20 mouse cellular contexts compared by ENCODE assay signal in the genomic region with DNA sequence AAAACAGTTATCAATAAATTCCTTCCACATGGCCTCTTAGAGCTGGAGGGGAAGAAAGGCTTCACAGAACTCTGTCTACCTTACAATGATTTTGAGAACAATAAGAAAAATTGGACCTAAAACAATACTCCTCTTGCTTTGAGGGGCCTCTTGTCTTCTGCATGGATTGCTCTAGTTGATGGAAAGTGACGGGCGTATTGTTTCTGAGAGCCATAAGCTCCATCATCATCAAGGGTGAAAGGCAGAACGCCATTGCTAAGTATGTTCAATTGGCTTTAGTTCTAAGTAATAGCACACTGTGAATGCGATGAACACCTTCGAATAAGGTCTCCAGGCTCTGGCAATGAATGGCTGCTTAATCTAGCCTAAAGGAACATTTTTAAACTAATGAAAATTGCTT.
DNase-seq lines count a peak whose midpoint lies in the region; ATAC-seq and TF ChIP-seq lines count a peak whose summit lies in the region.
"Had no signal": no experiment of that assay in that cellular context is flagged by ENCODE, and none has a peak within 500 bp of the region (broad histone marks: within the 10 kb centered on the region; RNA-seq: fewer than 3 reads in every experiment).

No protein-coding gene starts in this region.

- ATAC-seq in embryonic facial prominence, embryonic 14.5 days (ENCODE audit: low read depth) = no peak
- ATAC-seq in stomach, embryonic 14.5 days (ENCODE audit: insufficient number of reproducible peaks, insufficient read depth, low FRiP score, low read depth) = no peak
- no peak for ATAC-seq in stomach, postnatal 0 days (ENCODE audit: low FRiP score, low TSS enrichment)
- ATAC-seq in neural tube, embryonic 12.5 days (ENCODE audit: low FRiP score, low read depth) = no peak
- no peak for ATAC-seq in megakaryocyte-erythroid progenitor cell, adult 5-6 weeks (replicated peaks; ENCODE audit: low FRiP score, low TSS enrichment, poor library complexity, severe bottlenecking)
- no peak for ATAC-seq in megakaryocyte, adult 5-6 weeks (ENCODE audit: poor library complexity, severe bottlenecking)
- ATAC-seq: forebrain, embryonic 15.5 days; liver, postnatal 0 days had no signal

- 84% methylated on average over 5 of the region's 5 CpGs for WGBS in embryonic facial prominence, embryonic 14.5 days
- WGBS in embryonic facial prominence, embryonic 10.5 days = 62% methylated on average over 5 of the region's 5 CpGs
- WGBS in stomach, embryonic 14.5 days = 78% methylated on average over 5 of the region's 5 CpGs
- 82% methylated on average over 5 of the region's 5 CpGs for WGBS in stomach, postnatal 0 days
- WGBS in neural tube, embryonic 12.5 days = 38% methylated on average over 5 of the region's 5 CpGs

- H3K4me1 ChIP-seq in embryonic facial prominence, embryonic 14.5 days (ENCODE audit: control insufficient read depth, insufficient read depth, low read length) = peaks cover 8% of the 10 kb centered on the region; the same call in 1 of the 2 replicates
- H3K4me1 ChIP-seq in embryonic facial prominence, embryonic 10.5 days = peaks cover 77% of the 10 kb centered on the region
- H3K4me1 ChIP-seq in stomach, embryonic 14.5 days (ENCODE audit: control insufficient read depth, insufficient read depth, low read length) = peaks cover 46% of the 10 kb centered on the region
- H3K4me1 ChIP-seq in stomach, postnatal 0 days (replicated peaks; ENCODE audit: control insufficient read depth, insufficient read depth) = no peaks in the 10 kb centered on the region
- H3K4me1 ChIP-seq in neural tube, embryonic 12.5 days = peaks cover 74% of the 10 kb centered on the region

- no peak for TF ChIP-seq EP300 in stomach, postnatal 0 days (optimal IDR thresholded peaks at IDR 0.05)

- H3K4me2 ChIP-seq in embryonic facial prominence, embryonic 14.5 days (ENCODE audit: low read depth, low read length) = no peak overlapping the region
- H3K4me2 ChIP-seq in stomach, embryonic 14.5 days (replicated peaks; ENCODE audit: low read depth, low read length) = no peak overlapping the region
- no peak overlapping the region for H3K4me2 ChIP-seq in stomach, postnatal 0 days (replicated peaks; ENCODE audit: low read depth)
- no peak overlapping the region for H3K4me2 ChIP-seq in neural tube, embryonic 12.5 days (replicated peaks)
- H3K4me2 ChIP-seq: forebrain, embryonic 15.5 days had no signal

- no peaks in the 10 kb centered on the region for H3K9me3 ChIP-seq in embryonic facial prominence, embryonic 14.5 days (ENCODE audit: control insufficient read depth, low read length)
- H3K9me3 ChIP-seq in embryonic facial prominence, embryonic 10.5 days = no peaks in the 10 kb centered on the region
- no peaks in the 10 kb centered on the region for H3K9me3 ChIP-seq in stomach, embryonic 14.5 days (ENCODE audit: control insufficient read depth, low read depth, low read length)
- H3K9me3 ChIP-seq in stomach, postnatal 0 days (ENCODE audit: control insufficient read depth, low read length) = no peaks in the 10 kb centered on the region
- H3K9me3 ChIP-seq in neural tube, embryonic 12.5 days = no peaks in the 10 kb centered on the region
- H3K9me3 ChIP-seq: forebrain, embryonic 15.5 days; G1E; heart, embryonic 10.5 days had no signal

- DNase-seq in embryonic facial prominence, embryonic 14.5 days (ENCODE audit: low spot score) = peak; percentile 38
- DNase-seq in embryonic facial prominence, embryonic 10.5 days (ENCODE audit: low spot score) = no peak
- DNase-seq in stomach, postnatal 0 days (ENCODE audit: low spot score) = no peak
- no peak for DNase-seq in lung, adult 18-20 months
- DNase-seq: adrenal gland, postnatal 14 days; cerebellum, adult 11-12 months; cerebellum, postnatal 14 days; kidney, adult 18-20 months; kidney, postnatal 14 days; left cerebral cortex, postnatal 4 days; liver, postnatal 0 days; lung, postnatal 14 days had no signal

- H3K9ac ChIP-seq in embryonic facial prominence, embryonic 14.5 days (ENCODE audit: low read depth, low read length) = no peak overlapping the region
- H3K9ac ChIP-seq in stomach, embryonic 14.5 days (replicated peaks; ENCODE audit: low read depth, low read length) = no peak overlapping the region
- no peak overlapping the region for H3K9ac ChIP-seq in stomach, postnatal 0 days (ENCODE audit: low read length)
- no peak overlapping the region for H3K9ac ChIP-seq in neural tube, embryonic 12.5 days
- H3K9ac ChIP-seq: forebrain, embryonic 15.5 days; liver, postnatal 0 days had no signal

- H3K27ac ChIP-seq in embryonic facial prominence, embryonic 14.5 days (replicated peaks; ENCODE audit: low read depth, low read length) = no peak overlapping the region
- H3K27ac ChIP-seq in embryonic facial prominence, embryonic 10.5 days (replicated peaks) = no peak overlapping the region
- H3K27ac ChIP-seq in stomach, embryonic 14.5 days (ENCODE audit: low read length) = peak overlapping the region; percentile 67; the same call in 1 of the 2 replicates
- no peak overlapping the region for H3K27ac ChIP-seq in stomach, postnatal 0 days (replicated peaks)
- 0 out of 2 replicates have a peak overlapping the region, but pooled peaks have one; percentile 6 for H3K27ac ChIP-seq in neural tube, embryonic 12.5 days
- H3K27ac ChIP-seq: heart, embryonic 10.5 days had no signal

- no peaks in the 10 kb centered on the region; the same call in 1 of the 2 replicates for H3K36me3 ChIP-seq in embryonic facial prominence, embryonic 14.5 days (ENCODE audit: control insufficient read depth, insufficient read depth, low read length)
- H3K36me3 ChIP-seq in embryonic facial prominence, embryonic 10.5 days (replicated peaks) = 0 out of 2 replicates have a peak, but pooled peaks cover 5% of the 10 kb centered on the region
- H3K36me3 ChIP-seq in stomach, embryonic 14.5 days (ENCODE audit: control insufficient read depth, insufficient read depth, low read length) = peaks cover 21% of the 10 kb centered on the region
- H3K36me3 ChIP-seq in stomach, postnatal 0 days (ENCODE audit: control insufficient read depth, insufficient read depth, low read length) = no peaks in the 10 kb centered on the region
- H3K36me3 ChIP-seq in neural tube, embryonic 12.5 days = no peaks in the 10 kb centered on the region
- H3K36me3 ChIP-seq: forebrain, embryonic 15.5 days; G1E had no signal

- H3K27me3 ChIP-seq in embryonic facial prominence, embryonic 14.5 days (replicated peaks; ENCODE audit: control insufficient read depth, insufficient read depth, low read length) = no peaks in the 10 kb centered on the region
- no peaks in the 10 kb centered on the region; the same call in 1 of the 2 replicates for H3K27me3 ChIP-seq in embryonic facial prominence, embryonic 10.5 days (replicated peaks; ENCODE audit: low read depth, poor library complexity, severe bottlenecking)
- no peaks in the 10 kb centered on the region for H3K27me3 ChIP-seq in stomach, embryonic 14.5 days (ENCODE audit: control insufficient read depth, insufficient read depth, low read length)
- no peaks in the 10 kb centered on the region for H3K27me3 ChIP-seq in stomach, postnatal 0 days (ENCODE audit: control insufficient read depth, insufficient read depth, low read length)
- H3K27me3 ChIP-seq in neural tube, embryonic 12.5 days (replicated peaks) = no peaks in the 10 kb centered on the region

- no peak for TF ChIP-seq CTCF in stomach, postnatal 0 days (IDR thresholded peaks at IDR 0.05; ENCODE audit: low read depth)

- no peak overlapping the region for H3K4me3 ChIP-seq in embryonic facial prominence, embryonic 14.5 days (ENCODE audit: low read depth, low read length)
- no peak overlapping the region for H3K4me3 ChIP-seq in embryonic facial prominence, embryonic 10.5 days
- no peak overlapping the region for H3K4me3 ChIP-seq in stomach, embryonic 14.5 days (ENCODE audit: low read depth, low read length)
- H3K4me3 ChIP-seq in stomach, postnatal 0 days (ENCODE audit: low read depth, low read length) = no peak overlapping the region
- no peak overlapping the region for H3K4me3 ChIP-seq in neural tube, embryonic 12.5 days
- H3K4me3 ChIP-seq: erythroblast, embryonic 14.5 days; forebrain, embryonic 15.5 days; heart, embryonic 10.5 days had no signal

Comparison
In these comparisons a context has a peak if more than half of its experiments do, and no peak if none do; other contexts are left out.
1. H3K27ac ChIP-seq: peak in stomach, embryonic 14.5 days (single experiment) and neural tube, embryonic 12.5 days (single experiment); none in embryonic facial prominence, embryonic 14.5 days (single experiment), embryonic facial prominence, embryonic 10.5 days (single experiment) and stomach, postnatal 0 days (single experiment).